Mouse (Mus musculus): ENCODE data around the gene Tbx5. TPM values are rescaled to one million over a fixed set of nuclear protein-coding genes. Genes with fewer than 3 reads are reported as not detected.

Gene Tbx5
- polyA plus RNA-seq, 1 experiment, result 0.06 TPM

DNA sequence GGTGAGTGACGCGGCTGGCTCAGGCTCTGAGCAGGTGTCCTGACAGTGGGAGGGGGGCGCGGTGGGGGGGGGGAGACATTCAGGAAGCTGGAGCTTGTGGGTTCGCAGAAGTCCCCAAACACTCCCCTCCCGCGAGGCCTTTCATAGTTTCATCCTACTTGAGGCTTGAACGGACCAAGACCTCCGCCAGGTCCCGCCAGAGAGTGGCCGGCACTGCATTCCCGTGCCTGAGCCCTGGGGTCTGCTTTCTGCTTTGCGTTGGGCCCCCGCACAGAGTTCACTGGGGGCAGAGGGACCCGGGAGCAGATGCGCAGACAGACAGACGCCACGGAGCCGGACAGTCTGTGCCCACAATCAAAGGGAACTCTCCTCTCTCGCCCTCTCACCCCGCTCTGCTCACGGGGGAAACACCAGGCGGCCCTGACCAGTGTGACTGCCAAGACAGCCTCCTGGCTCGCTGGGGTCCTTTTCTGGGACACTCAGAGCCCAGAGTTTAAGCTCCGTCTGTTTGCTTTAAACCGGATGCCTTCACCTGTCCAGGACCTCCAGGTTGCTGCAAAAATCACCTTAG is 34.8 kb upstream of the Tbx5 start:
- no peak overlapping the region for H3K27ac ChIP-seq (ENCODE audit: insufficient read depth, low read depth, low read length)

DNA sequence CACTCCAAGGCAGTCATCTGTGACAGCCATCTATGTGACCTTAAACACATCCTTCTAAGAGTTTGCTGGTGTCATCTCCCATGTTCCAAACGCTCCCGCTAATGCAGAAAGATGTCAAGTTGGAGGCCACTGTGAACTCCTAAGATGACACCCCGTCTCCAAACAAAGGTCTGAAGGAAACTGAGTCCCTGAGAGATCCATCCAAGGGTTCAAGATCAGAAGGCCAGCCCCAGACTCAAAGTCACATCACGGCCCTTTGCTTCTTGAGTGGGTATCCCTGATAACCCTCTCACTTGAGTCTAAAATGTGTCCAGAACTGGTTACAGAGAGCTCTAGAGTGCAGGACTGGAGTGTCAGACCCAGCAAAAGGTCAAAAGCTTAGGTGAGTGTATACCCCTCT is 34.2 kb upstream of the Tbx5 start:
- 6% methylated on average over 4 of the region's 4 CpGs for WGBS
- no peaks in the 10 kb centered on the region; the same call in 1 of the 2 replicates for H3K27me3 ChIP-seq (replicated peaks; ENCODE audit: control insufficient read depth, insufficient read depth, low read length)
- DNase-seq, result no peak
- H3K27ac ChIP-seq (ENCODE audit: insufficient read depth, low read depth, low read length), result no peak overlapping the region
- no peaks in the 10 kb centered on the region for H3K4me1 ChIP-seq (ENCODE audit: control insufficient read depth, insufficient read depth, low read length)
- H3K4me3 ChIP-seq (ENCODE audit: insufficient read depth, low read depth, low read length), result no peak overlapping the region
- TF ChIP-seq POLR2A (IDR thresholded peaks at IDR 0.05; ENCODE audit: low read depth, low read length) (no peak), CTCF (conservative IDR thresholded peaks at IDR 0.05; ENCODE audit: insufficient read depth, insufficient read length, low read depth, low read length) (no peak)
- H3K36me3 ChIP-seq (ENCODE audit: control insufficient read depth, insufficient read depth, low read length), result no peaks in the 10 kb centered on the region

More for the DNA sequence above, 34.8 kb upstream of the Tbx5 start:
- H3K4me3 ChIP-seq (ENCODE audit: insufficient read depth, low read depth, low read length), result no peak overlapping the region
- WGBS, result under 1% methylated on average over 26 of the region's 26 CpGs
- TF ChIP-seq POLR2A (IDR thresholded peaks at IDR 0.05; ENCODE audit: low read depth, low read length) (no peak), CTCF (conservative IDR thresholded peaks at IDR 0.05; ENCODE audit: insufficient read depth, insufficient read length, low read depth, low read length) (no peak)
- no peak for DNase-seq
- no peaks in the 10 kb centered on the region; the same call in 1 of the 2 replicates for H3K27me3 ChIP-seq (replicated peaks; ENCODE audit: control insufficient read depth, insufficient read depth, low read length)
- no peaks in the 10 kb centered on the region for H3K4me1 ChIP-seq (ENCODE audit: control insufficient read depth, insufficient read depth, low read length)
- no peaks in the 10 kb centered on the region for H3K36me3 ChIP-seq (ENCODE audit: control insufficient read depth, insufficient read depth, low read length)

- no peak for DNase-seq
- WGBS, result under 1% methylated on average over 5 of the region's 5 CpGs
- Histone ChIP-seq H3K4me3 (ENCODE audit: insufficient read depth, low read depth, low read length) (no peak overlapping the region), H3K36me3 (ENCODE audit: control insufficient read depth, insufficient read depth, low read length) (no peaks in the 10 kb centered on the region), H3K27ac (ENCODE audit: insufficient read depth, low read depth, low read length) (no peak overlapping the region), H3K4me1 (ENCODE audit: control insufficient read depth, insufficient read depth, low read length) (no peaks in the 10 kb centered on the region), H3K27me3 (replicated peaks; ENCODE audit: control insufficient read depth, insufficient read depth, low read length) (no peaks in the 10 kb centered on the region; the same call in 1 of the 2 replicates)
- TF ChIP-seq CTCF (conservative IDR thresholded peaks at IDR 0.05; ENCODE audit: insufficient read depth, insufficient read length, low read depth, low read length) (no peak), POLR2A (IDR thresholded peaks at IDR 0.05; ENCODE audit: low read depth, low read length) (no peak)
Observed at GRCm38 (mm10) chr5:119798713-119799418, 33.6 kb upstream of the Tbx5 start.

GRCm38 (mm10) chr5:119799419-119800242 is 32.8 kb upstream of the Tbx5 start:
- Histone ChIP-seq H3K4me1 (ENCODE audit: control insufficient read depth, insufficient read depth, low read length) (no peaks in the 10 kb centered on the region), H3K27ac (ENCODE audit: insufficient read depth, low read depth, low read length) (no peak overlapping the region), H3K4me3 (ENCODE audit: insufficient read depth, low read depth, low read length) (no peak overlapping the region), H3K36me3 (ENCODE audit: control insufficient read depth, insufficient read depth, low read length) (no peaks in the 10 kb centered on the region), H3K27me3 (replicated peaks; ENCODE audit: control insufficient read depth, insufficient read depth, low read length) (no peaks in the 10 kb centered on the region; the same call in 1 of the 2 replicates)
- WGBS, result 4% methylated on average over 9 of the region's 9 CpGs
- TF ChIP-seq POLR2A (IDR thresholded peaks at IDR 0.05; ENCODE audit: low read depth, low read length) (no peak), CTCF (conservative IDR thresholded peaks at IDR 0.05; ENCODE audit: insufficient read depth, insufficient read length, low read depth, low read length) (no peak)
- DNase-seq, result no peak

- no peaks in the 10 kb centered on the region; the same call in 1 of the 2 replicates for H3K27me3 ChIP-seq (replicated peaks; ENCODE audit: control insufficient read depth, insufficient read depth, low read length)
- no peak overlapping the region for H3K4me3 ChIP-seq (ENCODE audit: insufficient read depth, low read depth, low read length)
- no peaks in the 10 kb centered on the region for H3K4me1 ChIP-seq (ENCODE audit: control insufficient read depth, insufficient read depth, low read length)
- H3K27ac ChIP-seq (ENCODE audit: insufficient read depth, low read depth, low read length), result no peak overlapping the region
- whole genome bisulfite sequencing, result 4% methylated on average over 11 of the region's 11 CpGs
- TF ChIP-seq POLR2A (IDR thresholded peaks at IDR 0.05; ENCODE audit: low read depth, low read length), result no peak
- TF ChIP-seq CTCF (conservative IDR thresholded peaks at IDR 0.05; ENCODE audit: insufficient read depth, insufficient read length, low read depth, low read length), result no peak
- DNase-seq, result no peak
- H3K36me3 ChIP-seq (ENCODE audit: control insufficient read depth, insufficient read depth, low read length), result no peaks in the 10 kb centered on the region
Observed at GRCm38 (mm10) chr5:119800243-119800665, 32.2 kb upstream of the Tbx5 start.

DNA sequence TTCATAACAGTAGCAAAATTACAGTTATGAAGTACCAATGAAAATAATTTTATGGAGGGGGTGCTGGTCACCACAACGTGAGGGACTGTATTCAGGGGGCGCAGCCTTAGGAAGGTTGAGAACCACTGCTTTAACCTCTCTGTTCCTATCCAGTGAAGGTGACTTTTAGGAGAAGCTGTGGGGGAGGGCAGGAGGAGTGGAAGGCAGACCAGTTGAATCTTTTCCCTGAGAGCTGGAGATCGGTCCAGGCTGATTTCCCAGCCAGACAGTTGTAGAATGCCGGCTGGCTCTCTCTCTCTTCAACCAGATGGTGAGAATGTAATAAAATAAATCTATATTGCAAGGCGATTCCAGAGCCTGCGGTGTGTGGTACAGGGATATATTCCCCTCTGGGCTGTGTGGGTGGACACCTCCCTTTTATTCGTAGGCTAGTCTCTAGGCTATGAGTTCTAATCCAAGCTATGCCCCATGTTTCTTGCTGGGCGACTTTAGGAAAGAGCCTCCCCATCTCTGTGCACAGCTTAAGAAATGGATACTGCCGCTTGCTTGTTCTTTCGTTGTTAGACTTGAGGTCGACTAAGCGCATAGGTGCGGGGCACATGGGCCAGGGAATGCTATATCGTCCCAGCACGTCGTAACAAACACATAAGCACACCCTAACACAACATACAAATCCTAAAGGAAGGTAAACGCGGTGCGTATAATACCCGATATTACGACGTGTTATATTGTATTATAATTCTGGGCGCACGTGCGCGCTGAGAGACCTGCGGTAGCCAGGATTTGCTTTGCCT is 29.7 kb upstream of the Tbx5 start:
- H3K4me3 ChIP-seq (ENCODE audit: insufficient read depth, low read depth, low read length), result no peak overlapping the region
- no peak for TF ChIP-seq CTCF (conservative IDR thresholded peaks at IDR 0.05; ENCODE audit: insufficient read depth, insufficient read length, low read depth, low read length)
- no peak for TF ChIP-seq POLR2A (IDR thresholded peaks at IDR 0.05; ENCODE audit: low read depth, low read length)
- WGBS, result 4% methylated on average over 27 of the region's 27 CpGs
- peaks cover 1% of the 10 kb centered on the region; the same call in 1 of the 2 replicates for H3K27me3 ChIP-seq (replicated peaks; ENCODE audit: control insufficient read depth, insufficient read depth, low read length)
- no peak overlapping the region for H3K27ac ChIP-seq (ENCODE audit: insufficient read depth, low read depth, low read length)
- no peak for DNase-seq
- H3K36me3 ChIP-seq (ENCODE audit: control insufficient read depth, insufficient read depth, low read length), result no peaks in the 10 kb centered on the region
- H3K4me1 ChIP-seq (ENCODE audit: control insufficient read depth, insufficient read depth, low read length), result no peaks in the 10 kb centered on the region

Data from kidney, adult 2 months (tissue).